In genomic region chr17:34135297-34136224, GRCm38 (mm10) we compare ENCODE assay signal across 7 mouse cellular contexts. TPM values are rescaled to one million over a fixed set of nuclear protein-coding genes. Genes with fewer than 3 reads are reported as not detected.
DNase-seq lines count a peak whose midpoint lies in the region; ATAC-seq and TF ChIP-seq lines count a peak whose summit lies in the region.

No protein-coding gene starts in this region.

- peaks cover 8% of the 10 kb centered on the region; the same call in 1 of the 2 replicates for H3K4me1 ChIP-seq in embryonic facial prominence, embryonic 12.5 days
- no peaks in the 10 kb centered on the region for H3K4me1 ChIP-seq in kidney, adult 2 months (ENCODE audit: control insufficient read depth, insufficient read depth, low read length)
- H3K4me1 ChIP-seq in limb, embryonic 12.5 days (replicated peaks): peaks cover 19% of the 10 kb centered on the region
- H3K4me1 ChIP-seq in midbrain, embryonic 15.5 days: peaks cover 11% of the 10 kb centered on the region
- no peaks in the 10 kb centered on the region; the same call in 1 of the 2 replicates for H3K4me1 ChIP-seq in spleen, adult 2 months (ENCODE audit: control insufficient read depth, insufficient read depth, insufficient read length)

- ATAC-seq in embryonic facial prominence, embryonic 12.5 days (ENCODE audit: insufficient number of reproducible peaks, insufficient read depth, low FRiP score, low TSS enrichment): peak; percentile 90
- ATAC-seq in limb, embryonic 12.5 days (ENCODE audit: insufficient number of reproducible peaks, insufficient read depth, low FRiP score, low TSS enrichment, low read depth): peak; percentile 94
- peak; percentile 96 for ATAC-seq in midbrain, embryonic 15.5 days (replicated peaks)

- whole genome bisulfite sequencing in embryonic facial prominence, embryonic 12.5 days: 7% methylated on average over 31 of the region's 31 CpGs
- 6% methylated on average over 31 of the region's 31 CpGs for WGBS in kidney, adult 2 months
- 7% methylated on average over 31 of the region's 31 CpGs for WGBS in limb, embryonic 12.5 days
- WGBS in midbrain, embryonic 15.5 days: 6% methylated on average over 31 of the region's 31 CpGs
- 4% methylated on average over 31 of the region's 31 CpGs for WGBS in spleen, adult 2 months

- peak; percentile 99 for DNase-seq in adrenal gland, postnatal 25 days
- DNase-seq in heart, adult 18-20 months: peak; percentile 99
- peak; percentile 99 for DNase-seq in kidney, adult 2 months
- DNase-seq in spleen, adult 2 months (ENCODE audit: low read depth in 1 of 2, low spot score in 2 of 2): peak; percentile 96 to 100

- no peaks in the 10 kb centered on the region for H3K9me3 ChIP-seq in embryonic facial prominence, embryonic 12.5 days
- no peaks in the 10 kb centered on the region for H3K9me3 ChIP-seq in limb, embryonic 12.5 days
- H3K9me3 ChIP-seq in midbrain, embryonic 15.5 days: no peaks in the 10 kb centered on the region

- H3K4me2 ChIP-seq in embryonic facial prominence, embryonic 12.5 days (replicated peaks): peak overlapping the region; percentile 60
- H3K4me2 ChIP-seq in limb, embryonic 12.5 days: peak overlapping the region; percentile 72
- peak overlapping the region; percentile 59 for H3K4me2 ChIP-seq in midbrain, embryonic 15.5 days

- no peaks in the 10 kb centered on the region for H3K36me3 ChIP-seq in embryonic facial prominence, embryonic 12.5 days
- H3K36me3 ChIP-seq in kidney, adult 2 months (ENCODE audit: control insufficient read depth, insufficient read depth, low read length): no peaks in the 10 kb centered on the region
- H3K36me3 ChIP-seq in limb, embryonic 12.5 days: no peaks in the 10 kb centered on the region
- no peaks in the 10 kb centered on the region for H3K36me3 ChIP-seq in midbrain, embryonic 15.5 days (replicated peaks)
- peaks cover 27% of the 10 kb centered on the region for H3K36me3 ChIP-seq in spleen, adult 2 months (ENCODE audit: control insufficient read depth, insufficient read depth, low read length)

- no peak overlapping the region for H3K9ac ChIP-seq in embryonic facial prominence, embryonic 12.5 days
- no peak overlapping the region for H3K9ac ChIP-seq in limb, embryonic 12.5 days (replicated peaks)
- H3K9ac ChIP-seq in midbrain, embryonic 15.5 days: no peak overlapping the region

- no peak overlapping the region for H3K27ac ChIP-seq in embryonic facial prominence, embryonic 12.5 days
- no peak overlapping the region for H3K27ac ChIP-seq in kidney, adult 2 months (ENCODE audit: insufficient read depth, low read depth, low read length)
- 0 out of 2 replicates have a peak overlapping the region, but pooled peaks have one; percentile 41 for H3K27ac ChIP-seq in limb, embryonic 12.5 days
- no peak overlapping the region for H3K27ac ChIP-seq in midbrain, embryonic 15.5 days
- peak overlapping the region; percentile 94 for H3K27ac ChIP-seq in spleen, adult 2 months (ENCODE audit: insufficient read depth, low read length)

- H3K27me3 ChIP-seq in embryonic facial prominence, embryonic 12.5 days: peaks cover 39% of the 10 kb centered on the region
- H3K27me3 ChIP-seq in kidney, adult 2 months (replicated peaks; ENCODE audit: control insufficient read depth, insufficient read depth, low read length): no peaks in the 10 kb centered on the region
- peaks cover 45% of the 10 kb centered on the region for H3K27me3 ChIP-seq in limb, embryonic 12.5 days
- peaks cover 37% of the 10 kb centered on the region for H3K27me3 ChIP-seq in midbrain, embryonic 15.5 days (replicated peaks)
- no peaks in the 10 kb centered on the region for H3K27me3 ChIP-seq in spleen, adult 2 months (ENCODE audit: control insufficient read depth, insufficient read depth, low read length)

- peak overlapping the region; percentile 33 for H3K4me3 ChIP-seq in embryonic facial prominence, embryonic 12.5 days
- peak overlapping the region; percentile 63 for H3K4me3 ChIP-seq in kidney, adult 2 months (ENCODE audit: insufficient read depth, low read depth, low read length)
- H3K4me3 ChIP-seq in limb, embryonic 12.5 days (replicated peaks): peak overlapping the region; percentile 39
- H3K4me3 ChIP-seq in midbrain, embryonic 15.5 days: peak overlapping the region; percentile 33
- H3K4me3 ChIP-seq in spleen, adult 2 months (ENCODE audit: extremely low read depth, insufficient read depth, insufficient read length): peak overlapping the region; percentile 83

- no peak for TF ChIP-seq POLR2A in kidney, adult 2 months (IDR thresholded peaks at IDR 0.05; ENCODE audit: low read depth, low read length)
- TF ChIP-seq POLR2A in spleen, adult 2 months (IDR thresholded peaks at IDR 0.05; ENCODE audit: low read depth, low read length): peak; percentile 97

- peak; percentile 99 for TF ChIP-seq CTCF in kidney, adult 2 months (conservative IDR thresholded peaks at IDR 0.05; ENCODE audit: insufficient read depth, insufficient read length, low read depth, low read length)
- TF ChIP-seq CTCF in spleen, adult 2 months (IDR thresholded peaks at IDR 0.05; ENCODE audit: extremely low read depth, insufficient read depth, insufficient read length, insufficient replicate concordance): peak; percentile 100

RNA-seq across cellular contexts. Expression of gene H2-DMb2, which starts 7.5 kb away (rescaled TPM):
- 1.7 TPM in 1 of 2 replicates, not detected in the other for total RNA-seq in adrenal gland, postnatal 25 days (2021)
- polyA plus RNA-seq in embryonic facial prominence, embryonic 12.5 days (2016; fragmentation: Nextera tagmentation; extraction: Ambion mirVana): 0.19 and 0.42 TPM in 2 replicates
- 1 to 10 TPM; 2.0 to 7.5 TPM for total RNA-seq in heart, adult 18-20 months (2021)
- 3.2 and 15.6 TPM in 2 replicates for polyA plus RNA-seq in kidney, adult 2 months (2012; rRNA removed)
- 0.30 and 0.32 TPM in 2 replicates for polyA plus RNA-seq in limb, embryonic 12.5 days (2016; fragmentation: Nextera tagmentation; extraction: Ambion mirVana)
- polyA plus RNA-seq in midbrain, embryonic 15.5 days (2015; fragmentation: Nextera tagmentation; extraction: Ambion mirVana): 0.27 and 0.65 TPM in 2 replicates
- 456 and 587 TPM in 2 replicates for polyA plus RNA-seq in spleen, adult 2 months (2012; rRNA removed)

RNA-seq across cellular contexts. Expression of gene Brd2, which starts 13.1 kb away (rescaled TPM):
- total RNA-seq in adrenal gland, postnatal 25 days (2021): 209 and 233 TPM in 2 replicates
- polyA plus RNA-seq in embryonic facial prominence, embryonic 12.5 days (2016; fragmentation: Nextera tagmentation; extraction: Ambion mirVana): 119 and 131 TPM in 2 replicates
- total RNA-seq in heart, adult 18-20 months (2021): 10 to 100 TPM; 64.5 to 79.0 TPM
- 110 and 117 TPM in 2 replicates for polyA plus RNA-seq in kidney, adult 2 months (2012; rRNA removed)
- 129 and 134 TPM in 2 replicates for polyA plus RNA-seq in limb, embryonic 12.5 days (2016; fragmentation: Nextera tagmentation; extraction: Ambion mirVana)
- polyA plus RNA-seq in midbrain, embryonic 15.5 days (2015; fragmentation: Nextera tagmentation; extraction: Ambion mirVana): 137 and 140 TPM in 2 replicates
- 97.9 and 112 TPM in 2 replicates for polyA plus RNA-seq in spleen, adult 2 months (2012; rRNA removed)

RNA-seq across cellular contexts. Expression of gene H2-DMa, which starts 16.2 kb away (rescaled TPM):
- total RNA-seq in adrenal gland, postnatal 25 days (2021): 9.0 and 11.5 TPM in 2 replicates
- 12.3 and 16.7 TPM in 2 replicates for polyA plus RNA-seq in embryonic facial prominence, embryonic 12.5 days (2016; fragmentation: Nextera tagmentation; extraction: Ambion mirVana)
- 1 to 10 TPM; 5.9 to 7.2 TPM for total RNA-seq in heart, adult 18-20 months (2021)
- 30.1 and 37.1 TPM in 2 replicates for polyA plus RNA-seq in kidney, adult 2 months (2012; rRNA removed)
- 11.1 and 13.2 TPM in 2 replicates for polyA plus RNA-seq in limb, embryonic 12.5 days (2016; fragmentation: Nextera tagmentation; extraction: Ambion mirVana)
- 17.2 and 18.8 TPM in 2 replicates for polyA plus RNA-seq in midbrain, embryonic 15.5 days (2015; fragmentation: Nextera tagmentation; extraction: Ambion mirVana)
- polyA plus RNA-seq in spleen, adult 2 months (2012; rRNA removed): 302 and 363 TPM in 2 replicates

RNA-seq across cellular contexts. Expression of gene H2-DMb1, which starts 17.3 kb away (rescaled TPM):
- total RNA-seq in adrenal gland, postnatal 25 days (2021): 2.4 and 3.0 TPM in 2 replicates
- 2.0 and 2.4 TPM in 2 replicates for polyA plus RNA-seq in embryonic facial prominence, embryonic 12.5 days (2016; fragmentation: Nextera tagmentation; extraction: Ambion mirVana)
- 1 to 10 TPM; 3.0 to 3.9 TPM for total RNA-seq in heart, adult 18-20 months (2021)
- 72.3 and 80.5 TPM in 2 replicates for polyA plus RNA-seq in kidney, adult 2 months (2012; rRNA removed)
- polyA plus RNA-seq in limb, embryonic 12.5 days (2016; fragmentation: Nextera tagmentation; extraction: Ambion mirVana): 1.2 and 1.3 TPM in 2 replicates
- 0.79 and 1.2 TPM in 2 replicates for polyA plus RNA-seq in midbrain, embryonic 15.5 days (2015; fragmentation: Nextera tagmentation; extraction: Ambion mirVana)
- polyA plus RNA-seq in spleen, adult 2 months (2012; rRNA removed): 322 and 426 TPM in 2 replicates

RNA-seq across cellular contexts. Expression of gene H2-Oa, which starts 43.4 kb away (rescaled TPM):
- total RNA-seq in adrenal gland, postnatal 25 days (2021): 0.27 TPM in 1 of 2 replicates, not detected in the other
- polyA plus RNA-seq in embryonic facial prominence, embryonic 12.5 days (2016; fragmentation: Nextera tagmentation; extraction: Ambion mirVana): 0.43 and 0.48 TPM in 2 replicates
- 1 to 10 TPM in 1 of 2 experiments, not detected in 1; 1.6 TPM for total RNA-seq in heart, adult 18-20 months (2021)
- polyA plus RNA-seq in kidney, adult 2 months (2012; rRNA removed): 3.1 and 8.5 TPM in 2 replicates
- polyA plus RNA-seq in limb, embryonic 12.5 days (2016; fragmentation: Nextera tagmentation; extraction: Ambion mirVana): 0.71 and 0.86 TPM in 2 replicates
- polyA plus RNA-seq in midbrain, embryonic 15.5 days (2015; fragmentation: Nextera tagmentation; extraction: Ambion mirVana): not detected in 2 replicates
- 228 and 326 TPM in 2 replicates for polyA plus RNA-seq in spleen, adult 2 months (2012; rRNA removed)

Comparison
In these comparisons a context has a peak if more than half of its experiments do, and no peak if none do; other contexts are left out.
1. H3K27ac ChIP-seq: peak in limb, embryonic 12.5 days (single experiment) and spleen, adult 2 months (single experiment); none in embryonic facial prominence, embryonic 12.5 days (single experiment), kidney, adult 2 months (single experiment) and midbrain, embryonic 15.5 days (single experiment).
2. H3K4me3 ChIP-seq: peak in every context shown above with its lines; median percentile 83 in spleen, adult 2 months; 63 in kidney, adult 2 months; 39 in limb, embryonic 12.5 days; 33 in embryonic facial prominence, embryonic 12.5 days; 33 in midbrain, embryonic 15.5 days.
3. RNA of gene H2-DMb2, which starts 7.5 kb away (polyA plus RNA-seq): 456 to 587 TPM in spleen, adult 2 months; 3.2 to 15.6 TPM in kidney, adult 2 months, 0.27 to 0.65 TPM in midbrain, embryonic 15.5 days, 0.19 to 0.42 TPM in embryonic facial prominence, embryonic 12.5 days and 0.30 to 0.32 TPM in limb, embryonic 12.5 days; every median in the first group is over 10 times any median in the second.
4. Peak in every context shown above with its lines, with median percentiles within 50 percentile points of each other: DNase-seq, ATAC-seq and H3K4me2 ChIP-seq.